Mouse (Mus musculus): ENCODE measurements around the gene Mgat5. TPM values are rescaled to one million over a fixed set of nuclear protein-coding genes. Genes with fewer than 3 reads are reported as not detected.
A peak's percentile ranks its signal among the peaks of the same experiment; 100 is the strongest.

Mgat5 gene
- polyA plus RNA-seq, 1 experiment from 2014 or later, result 5.2 TPM

DNA sequence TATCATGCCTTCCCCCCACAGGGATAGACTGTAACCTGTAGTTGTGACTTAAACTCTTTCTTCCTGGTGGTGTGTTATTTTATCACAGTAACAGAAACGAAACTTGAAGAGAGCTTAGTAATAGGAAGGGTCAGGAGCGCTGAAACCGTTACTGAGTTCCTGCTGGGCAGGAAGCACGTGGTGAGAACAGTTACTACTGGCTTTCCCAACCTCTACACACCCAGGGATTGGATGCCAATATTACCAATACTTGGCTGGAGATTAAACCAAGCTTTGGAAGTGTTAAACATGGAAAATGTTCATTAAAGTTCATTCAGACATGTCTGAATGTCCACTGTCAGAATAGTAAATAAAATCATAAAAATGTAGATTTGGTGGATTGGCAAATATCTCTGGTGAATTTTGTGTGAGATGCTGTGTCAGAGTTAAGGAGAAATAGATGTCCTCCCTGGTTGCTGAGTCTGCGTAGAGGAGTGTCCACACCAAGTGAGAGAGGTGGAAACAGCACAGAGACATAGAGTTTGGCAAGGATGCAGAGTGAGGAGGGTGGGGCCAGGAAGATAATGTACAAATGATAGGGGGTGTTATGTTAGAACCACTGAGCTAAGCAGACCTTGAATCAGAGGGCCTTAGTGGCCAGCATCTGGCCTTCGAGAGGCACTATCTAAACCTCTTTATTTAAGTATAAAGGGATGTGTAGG, 38.2 kb downstream of the Mgat5 start:
- no peaks in the 10 kb centered on the region for H3K36me3 ChIP-seq (ENCODE audit: insufficient read depth)
- H3K9me3 ChIP-seq (ENCODE audit: low read depth, low read length), result no peaks in the 10 kb centered on the region
- no peak overlapping the region for H3K9ac ChIP-seq
- DNase-seq (no peak), ATAC-seq (ENCODE audit: insufficient read depth) (no peak)
- H3K27me3 ChIP-seq (ENCODE audit: insufficient read depth, low read length), result no peaks in the 10 kb centered on the region
- WGBS, result 64% methylated on average over 6 of the region's 6 CpGs
- no peak for TF ChIP-seq CTCF (IDR thresholded peaks at IDR 0.05; ENCODE audit: low read depth)
- H3K4me1 ChIP-seq (ENCODE audit: insufficient read depth), result no peaks in the 10 kb centered on the region
- no peak overlapping the region for H3K4me3 ChIP-seq (ENCODE audit: low read depth, low read length)
- H3K27ac ChIP-seq (ENCODE audit: low read depth), result no peak overlapping the region
- no peak overlapping the region for H3K4me2 ChIP-seq

DNA sequence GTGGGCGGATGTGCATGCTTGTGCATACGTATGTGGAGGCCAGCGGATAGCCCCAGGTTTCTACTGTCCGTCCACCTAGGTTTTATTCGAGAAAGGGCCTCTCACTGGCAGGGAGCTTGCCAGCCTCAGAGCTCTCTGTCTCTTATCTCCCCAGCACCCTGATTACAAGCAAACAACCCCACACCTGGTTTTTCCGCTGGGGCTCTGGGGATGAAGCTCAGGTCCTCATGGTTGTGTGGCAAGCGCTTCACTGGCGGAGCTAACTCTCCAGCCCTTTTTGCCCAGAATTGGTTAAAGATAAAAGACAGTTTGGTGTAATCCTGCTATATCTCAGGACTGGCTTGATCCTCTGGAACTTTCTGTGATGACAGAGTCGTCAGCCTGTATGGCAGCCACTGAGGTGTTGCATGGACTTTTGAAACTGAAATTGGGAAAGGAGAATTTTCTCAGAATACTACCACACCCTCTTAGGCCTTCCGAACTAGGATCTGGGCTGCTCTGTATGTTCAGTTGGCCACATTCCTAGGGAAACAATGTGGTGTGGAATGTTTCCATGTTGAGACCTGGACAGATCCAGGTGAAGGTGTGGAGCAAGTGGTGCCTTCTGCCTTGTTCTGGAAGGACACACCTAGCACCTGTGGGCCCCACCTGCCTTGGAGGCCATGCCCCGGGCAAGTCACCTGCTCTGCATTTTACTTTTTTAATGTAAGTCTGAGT, 39.4 kb downstream of the Mgat5 start:
- TF ChIP-seq CTCF (IDR thresholded peaks at IDR 0.05; ENCODE audit: low read depth), result no peak
- no peak overlapping the region for H3K4me2 ChIP-seq
- no peaks in the 10 kb centered on the region for H3K36me3 ChIP-seq (ENCODE audit: insufficient read depth)
- H3K27ac ChIP-seq (ENCODE audit: low read depth), result no peak overlapping the region
- ATAC-seq (ENCODE audit: insufficient read depth) (no peak), DNase-seq (no peak)
- no peaks in the 10 kb centered on the region for H3K4me1 ChIP-seq (ENCODE audit: insufficient read depth)
- 68% methylated on average over 11 of the region's 11 CpGs for WGBS
- H3K9me3 ChIP-seq (ENCODE audit: low read depth, low read length), result no peaks in the 10 kb centered on the region
- H3K9ac ChIP-seq, result no peak overlapping the region
- no peak overlapping the region for H3K4me3 ChIP-seq (ENCODE audit: low read depth, low read length)
- no peaks in the 10 kb centered on the region for H3K27me3 ChIP-seq (ENCODE audit: insufficient read depth, low read length)

GRCm38 (mm10) chr1:127246158-127246557, 41.3 kb downstream of the Mgat5 start:
- 72% methylated on average over 6 of the region's 6 CpGs for WGBS

DNA sequence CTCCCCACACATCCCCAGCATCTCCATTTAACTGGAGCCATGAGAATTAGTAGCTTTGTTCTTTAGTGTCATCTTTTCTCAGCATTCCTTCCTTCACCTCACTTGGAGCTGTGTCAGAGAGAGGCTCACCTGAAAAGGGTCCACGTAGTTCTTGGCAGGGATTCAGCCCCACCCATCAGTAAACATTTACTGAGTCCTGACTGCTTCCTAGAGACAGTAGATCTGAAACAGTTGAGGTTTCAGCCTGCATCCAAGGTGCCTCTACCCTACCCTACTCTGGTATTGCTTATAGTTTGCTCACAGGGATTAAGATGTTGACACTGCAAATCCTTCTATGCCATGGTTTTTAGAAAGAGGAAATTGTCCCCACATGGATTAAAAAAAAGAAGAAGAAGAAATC, 43.6 kb downstream of the Mgat5 start:
- H3K9me3 ChIP-seq (ENCODE audit: low read depth, low read length), result no peaks in the 10 kb centered on the region
- H3K27ac ChIP-seq (ENCODE audit: low read depth), result no peak overlapping the region
- no peak overlapping the region for H3K4me2 ChIP-seq
- 59% methylated on average over 1 of the region's 1 CpGs for WGBS
- H3K27me3 ChIP-seq (ENCODE audit: insufficient read depth, low read length), result no peaks in the 10 kb centered on the region
- DNase-seq (no peak), ATAC-seq (ENCODE audit: insufficient read depth) (peak; percentile 38; the same call in 1 of the 2 replicates)
- H3K36me3 ChIP-seq (ENCODE audit: insufficient read depth), result no peaks in the 10 kb centered on the region
- H3K4me1 ChIP-seq (ENCODE audit: insufficient read depth), result no peaks in the 10 kb centered on the region
- no peak for TF ChIP-seq CTCF (IDR thresholded peaks at IDR 0.05; ENCODE audit: low read depth)
- H3K4me3 ChIP-seq (ENCODE audit: low read depth, low read length), result no peak overlapping the region
- H3K9ac ChIP-seq, result no peak overlapping the region

More at GRCm38 (mm10) chr1:127246158-127246557, 41.3 kb downstream of the Mgat5 start:
- ATAC-seq (ENCODE audit: insufficient read depth), result no peak
- H3K9ac ChIP-seq, result no peak overlapping the region
- H3K4me3 ChIP-seq (ENCODE audit: low read depth, low read length), result no peak overlapping the region
- no peaks in the 10 kb centered on the region for H3K27me3 ChIP-seq (ENCODE audit: insufficient read depth, low read length)
- no peaks in the 10 kb centered on the region for H3K36me3 ChIP-seq (ENCODE audit: insufficient read depth)
- TF ChIP-seq CTCF (IDR thresholded peaks at IDR 0.05; ENCODE audit: low read depth), result no peak
- H3K9me3 ChIP-seq (ENCODE audit: low read depth, low read length), result no peaks in the 10 kb centered on the region
- H3K4me2 ChIP-seq, result no peak overlapping the region
- no peak for DNase-seq
- no peak overlapping the region for H3K27ac ChIP-seq (ENCODE audit: low read depth)
- no peaks in the 10 kb centered on the region for H3K4me1 ChIP-seq (ENCODE audit: insufficient read depth)

DNA sequence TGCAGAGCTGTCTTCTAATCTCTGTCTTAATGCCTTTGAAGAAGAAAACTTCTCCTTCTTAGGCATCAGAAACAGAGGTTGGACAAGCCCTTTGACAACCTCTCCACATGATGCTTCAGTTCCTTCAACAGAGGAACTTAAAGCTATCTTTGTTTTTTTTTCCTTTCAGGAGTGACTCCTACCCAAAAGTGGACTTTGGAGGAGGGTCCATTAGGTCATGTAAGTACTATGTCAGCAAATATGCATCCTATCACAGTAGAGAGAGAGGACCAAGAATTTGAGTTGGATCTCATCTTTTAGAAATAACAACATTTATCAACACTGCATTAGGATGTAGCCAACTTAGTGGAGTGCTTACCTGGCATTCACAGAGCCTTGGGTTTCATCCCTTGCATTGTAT, 44.8 kb downstream of the Mgat5 start:
- H3K27me3 ChIP-seq (ENCODE audit: insufficient read depth, low read length), result no peaks in the 10 kb centered on the region
- DNase-seq (no peak), ATAC-seq (ENCODE audit: insufficient read depth) (no peak)
- H3K9ac ChIP-seq, result no peak overlapping the region
- no peak for TF ChIP-seq CTCF (IDR thresholded peaks at IDR 0.05; ENCODE audit: low read depth)
- H3K36me3 ChIP-seq (ENCODE audit: insufficient read depth), result no peaks in the 10 kb centered on the region
- no peak overlapping the region for H3K27ac ChIP-seq (ENCODE audit: low read depth)
- H3K4me3 ChIP-seq (ENCODE audit: low read depth, low read length), result no peak overlapping the region
- no peaks in the 10 kb centered on the region for H3K9me3 ChIP-seq (ENCODE audit: low read depth, low read length)
- H3K4me2 ChIP-seq, result no peak overlapping the region
- H3K4me1 ChIP-seq (ENCODE audit: insufficient read depth), result no peaks in the 10 kb centered on the region

DNA sequence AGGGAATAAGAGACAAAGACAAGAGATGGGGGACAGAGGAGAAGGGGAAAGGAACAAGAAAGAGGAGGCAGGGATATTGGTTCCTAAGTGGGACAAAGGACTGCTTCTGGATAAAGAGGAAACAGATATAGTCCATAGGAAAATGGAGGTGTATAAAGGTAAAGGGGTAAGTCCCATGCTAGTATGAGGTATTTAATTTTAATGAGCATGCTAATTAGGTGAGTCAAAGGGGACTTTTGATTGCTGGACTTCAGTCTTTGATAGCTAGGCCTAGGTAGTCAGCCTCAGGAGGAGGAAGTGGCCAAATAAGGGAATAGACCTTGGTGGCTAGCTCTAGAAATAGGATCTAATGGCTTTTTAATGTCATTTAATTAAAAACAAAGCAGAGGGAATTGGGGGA, 45.5 kb downstream of the Mgat5 start:
- no peak overlapping the region for H3K4me2 ChIP-seq
- H3K36me3 ChIP-seq (ENCODE audit: insufficient read depth), result no peaks in the 10 kb centered on the region
- ATAC-seq (ENCODE audit: insufficient read depth), result no peak
- no peak overlapping the region for H3K27ac ChIP-seq (ENCODE audit: low read depth)
- no peaks in the 10 kb centered on the region for H3K4me1 ChIP-seq (ENCODE audit: insufficient read depth)
- no peak for TF ChIP-seq CTCF (IDR thresholded peaks at IDR 0.05; ENCODE audit: low read depth)
- no peak for DNase-seq
- H3K27me3 ChIP-seq (ENCODE audit: insufficient read depth, low read length), result no peaks in the 10 kb centered on the region
- H3K9me3 ChIP-seq (ENCODE audit: low read depth, low read length), result no peaks in the 10 kb centered on the region
- H3K9ac ChIP-seq, result no peak overlapping the region
- H3K4me3 ChIP-seq (ENCODE audit: low read depth, low read length), result no peak overlapping the region

DNA sequence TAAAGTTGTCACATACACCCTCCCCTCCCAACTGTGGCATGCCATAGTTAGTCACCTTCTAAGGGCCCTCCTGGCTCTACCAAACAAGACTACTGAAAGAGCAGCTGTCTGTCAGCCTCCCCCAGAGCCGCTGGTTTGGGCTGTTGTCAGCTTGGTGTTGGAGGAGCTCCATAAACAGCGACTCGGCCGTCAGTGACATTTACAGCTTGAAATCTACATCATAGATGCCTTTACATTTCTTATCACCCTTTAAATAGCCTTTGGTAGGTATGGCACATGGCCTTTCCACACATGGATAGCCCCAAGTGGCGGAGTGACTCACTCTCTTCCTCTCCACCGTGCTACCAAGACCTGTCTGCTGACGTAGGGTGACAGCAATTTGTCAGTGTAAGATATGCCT, 46.9 kb downstream of the Mgat5 start:
- Histone ChIP-seq H3K4me3 (ENCODE audit: low read depth, low read length) (no peak overlapping the region), H3K4me1 (ENCODE audit: insufficient read depth) (no peaks in the 10 kb centered on the region), H3K9me3 (ENCODE audit: low read depth, low read length) (no peaks in the 10 kb centered on the region), H3K4me2 (no peak overlapping the region), H3K36me3 (ENCODE audit: insufficient read depth) (no peaks in the 10 kb centered on the region), H3K27me3 (ENCODE audit: insufficient read depth, low read length) (no peaks in the 10 kb centered on the region), H3K9ac (no peak overlapping the region), H3K27ac (ENCODE audit: low read depth) (no peak overlapping the region)
- ATAC-seq (ENCODE audit: insufficient read depth) (no peak), DNase-seq (no peak)
- TF ChIP-seq CTCF (IDR thresholded peaks at IDR 0.05; ENCODE audit: low read depth), result no peak
- WGBS, result 66% methylated on average over 7 of the region's 7 CpGs

Data from lung, embryonic 14.5 days (tissue).